Mouse (Mus musculus) liver, adult 2 months (tissue): ENCODE measurements around the gene Pgm5. TPM values are rescaled to one million over a fixed set of nuclear protein-coding genes. Genes with fewer than 3 reads are reported as not detected.

Experiments used
- DNase-seq: peaks from one replicate; pipeline ENCODE4 v3.0.0-alpha.2; 2011; ENCODE audit warnings: low read depth, low spot score; ENCODE audit errors: extremely low read depth
- H3K27ac ChIP-seq: fragments of 200-500 bp; replicated peaks from 2 replicates; pipeline ENCODE4 v1.5.1; 2012; ENCODE audit warnings: low read depth, mild to moderate bottlenecking, control low read depth, inconsistent platforms, low read length; ENCODE audit not compliant: insufficient read depth
- H3K27me3 ChIP-seq: fragments of 200-500 bp; 2 replicates; pipeline ENCODE4 v1.6.1; 2012; ENCODE audit warnings: mild to moderate bottlenecking, moderate library complexity, low read length, inconsistent platforms; ENCODE audit not compliant: control insufficient read depth, insufficient read depth
- H3K36me3 ChIP-seq: fragments of 200-500 bp; 2 replicates; pipeline ENCODE4 v1.6.1; 2012; ENCODE audit warnings: low read length, inconsistent platforms; ENCODE audit not compliant: control insufficient read depth, insufficient read depth
- H3K4me1 ChIP-seq: fragments of 200-500 bp; 2 replicates; pipeline ENCODE4 v1.6.1; 2011; ENCODE audit warnings: low read length; ENCODE audit not compliant: control insufficient read depth, insufficient read depth
- H3K4me3 ChIP-seq: fragments of 200-500 bp; 2 replicates; pipeline ENCODE4 v1.5.1; 2011; ENCODE audit warnings: low read depth, mild to moderate bottlenecking, control low read depth, low read length, moderate library complexity; ENCODE audit not compliant: insufficient read depth
- H3K79me2 ChIP-seq: fragments of 200-500 bp; 2 replicates; pipeline ENCODE4 v1.6.1; 2012; ENCODE audit warnings: inconsistent platforms, mild to moderate bottlenecking, low read length, moderate library complexity; ENCODE audit not compliant: control insufficient read depth, insufficient read depth
- H3K9ac ChIP-seq: fragments of 200-500 bp; 2 replicates; pipeline ENCODE4 v1.6.1; 2012; ENCODE audit warnings: low read depth, mild to moderate bottlenecking, control low read depth, inconsistent platforms, low read length
- CTCF ChIP-seq: fragments of 200-500 bp; IDR thresholded peaks from 2 replicates; pipeline ENCODE4 v1.5.1; 2011; ENCODE audit warnings: low read depth, low read length, control low read depth
- POLR2A ChIP-seq: fragments of 200-500 bp; IDR thresholded peaks from 2 replicates; pipeline ENCODE4 v1.6.1; 2011; ENCODE audit warnings: low read length, control low read depth; ENCODE audit not compliant: insufficient read depth; ENCODE audit errors: extremely low read depth
- WGBS: fragments of 180-500 bp; shearing (Covaris S2); methylation state at CpG from one replicate; pipeline ENCODE4 v1.1.7; 2018; 5-methylcytosine and 5-hydroxymethylcytosine counted together
- polyA plus RNA-seq: library from polyadenylated mRNA; depleted of rRNA; stranded (reverse); fragments of >200 nt; gene quantifications from 2 replicates; pipeline ENCODE4 v1.2.3, GENCODE M21; 2012
- total RNA-seq: library from RNA; depleted of rRNA; stranded (reverse); fragments of >200 nt; gene quantifications from 2 replicates; pipeline ENCODE4 v1.2.3, GENCODE M21; 2014

Pgm5 gene
- total and polyA plus RNA-seq, 2 experiments = 0.46 to 1.7 TPM

DNA sequence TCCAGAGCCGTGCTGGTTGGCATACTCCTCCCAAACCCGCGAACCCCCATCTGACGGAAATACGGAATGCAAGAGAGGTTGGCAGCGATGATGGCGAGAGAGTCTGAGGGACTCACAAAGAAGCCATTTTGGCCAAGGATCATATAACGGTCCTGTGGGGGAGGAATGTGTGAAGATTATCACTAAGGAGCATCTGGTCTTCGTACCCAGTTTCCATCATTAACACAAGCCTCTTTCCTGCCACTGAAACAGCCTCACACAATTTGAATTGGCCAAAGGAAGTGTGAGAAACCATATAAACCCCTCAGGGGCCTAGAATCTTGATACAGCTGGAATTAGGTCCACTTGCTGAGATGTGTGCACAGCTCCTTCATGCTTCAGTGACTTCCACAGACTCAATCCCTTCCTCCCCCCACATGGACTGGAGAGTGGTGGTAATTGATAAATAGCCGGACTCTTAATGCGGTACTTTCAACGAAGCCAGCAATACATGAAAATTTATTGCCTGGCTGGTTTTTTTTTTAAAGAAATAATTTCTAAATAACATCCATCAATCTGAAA is 45.9 kb downstream of the Pgm5 start:
- Histone ChIP-seq H3K4me3 (no peak overlapping the region), H3K4me1 (no peaks in the 10 kb centered on the region), H3K27ac (no peak overlapping the region), H3K27me3 (no peaks in the 10 kb centered on the region), H3K79me2 (no peaks in the 10 kb centered on the region), H3K36me3 (no peaks in the 10 kb centered on the region), H3K9ac (no peak overlapping the region)
- WGBS = 87% methylated on average over 12 of the region's 12 CpGs
- DNase-seq = no peak
- TF ChIP-seq CTCF (no peak), POLR2A (no peak)

DNA sequence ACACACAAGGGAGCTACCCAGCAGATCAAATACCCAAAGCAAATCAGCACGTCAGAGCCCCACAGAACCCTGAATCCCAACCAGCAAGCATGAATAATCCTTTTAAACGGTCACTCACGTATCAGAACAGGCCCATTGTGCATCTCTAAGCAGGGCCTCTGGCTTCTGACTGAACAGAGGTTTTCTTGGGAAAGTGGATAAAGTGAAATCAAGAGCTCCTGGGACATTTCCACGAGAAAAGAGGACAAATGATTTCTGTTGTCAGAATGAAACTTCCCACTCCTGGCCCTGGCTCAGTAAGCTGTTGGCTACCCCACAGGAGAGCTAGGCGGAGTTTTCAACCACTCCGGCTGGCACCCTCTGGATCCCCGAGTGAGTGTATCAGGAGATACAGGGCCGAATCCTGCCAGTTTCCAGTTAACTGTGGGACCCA is 48.8 kb downstream of the Pgm5 start:
- H3K27ac ChIP-seq = no peak overlapping the region
- TF ChIP-seq POLR2A (no peak), CTCF (no peak)

DNA sequence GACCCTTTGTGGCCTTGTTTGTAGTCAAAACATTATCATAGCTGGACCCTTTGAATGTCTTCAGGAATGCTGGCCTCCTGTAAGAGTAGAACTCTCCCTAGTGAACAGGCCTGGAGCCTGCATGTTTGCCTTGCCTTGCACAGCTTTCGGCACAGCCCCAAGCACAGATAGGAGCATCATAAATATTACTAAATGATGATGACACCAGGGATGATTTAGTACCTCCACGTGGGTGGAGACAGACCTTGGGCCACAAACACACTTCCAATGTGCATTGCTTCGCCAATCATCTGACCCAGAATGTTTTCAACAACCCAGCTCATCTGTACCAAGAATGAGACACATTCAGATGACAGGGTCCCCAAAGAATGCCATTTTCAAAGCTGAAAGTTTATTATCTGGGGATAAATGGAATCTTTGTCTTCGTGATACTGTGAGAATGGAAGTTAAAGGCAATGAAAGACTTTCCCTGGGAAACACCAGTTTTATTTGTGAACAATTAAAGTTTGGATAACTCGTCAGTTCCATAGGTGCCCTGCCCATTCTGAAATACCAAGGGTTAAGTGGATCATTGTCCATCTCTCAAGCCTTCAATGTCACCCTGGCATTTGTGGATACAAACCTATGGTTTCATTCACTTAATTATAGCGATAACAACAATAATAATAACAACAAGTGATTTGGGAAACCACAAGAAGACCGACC is 49.4 kb downstream of the Pgm5 start:
- Histone ChIP-seq H3K4me1 (no peaks in the 10 kb centered on the region), H3K4me3 (no peak overlapping the region), H3K36me3 (no peaks in the 10 kb centered on the region), H3K27me3 (no peaks in the 10 kb centered on the region), H3K9ac (no peak overlapping the region), H3K79me2 (no peaks in the 10 kb centered on the region), H3K27ac (no peak overlapping the region)
- no peak for TF ChIP-seq POLR2A
- 84% methylated on average over 7 of the region's 7 CpGs for WGBS
- DNase-seq = no peak

More for the DNA sequence above, 48.8 kb downstream of the Pgm5 start:
- Histone ChIP-seq H3K9ac (no peak overlapping the region), H3K79me2 (no peaks in the 10 kb centered on the region), H3K27me3 (no peaks in the 10 kb centered on the region), H3K4me3 (no peak overlapping the region), H3K36me3 (no peaks in the 10 kb centered on the region), H3K4me1 (no peaks in the 10 kb centered on the region)
- DNase-seq = no peak
- WGBS = 81% methylated on average over 8 of the region's 8 CpGs

DNA sequence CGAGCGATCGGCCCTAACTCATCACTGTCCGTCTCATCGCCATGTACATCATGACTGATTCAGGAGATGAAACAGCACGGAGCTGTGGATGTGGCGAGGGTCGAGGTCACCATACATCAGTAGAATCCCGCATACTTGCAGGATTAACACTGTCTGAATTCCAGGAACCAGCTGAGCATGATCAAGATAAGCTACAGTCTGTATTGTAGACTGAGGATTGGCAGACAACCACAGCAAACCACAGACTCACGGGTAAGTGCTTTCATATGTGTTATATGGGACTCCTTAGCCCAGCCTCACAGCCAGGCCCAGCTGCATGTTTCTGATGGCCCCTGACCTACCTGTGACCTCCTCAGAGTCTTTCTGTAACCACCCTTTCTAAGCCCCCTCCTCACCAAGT is 50.2 kb downstream of the Pgm5 start:
- no peak for DNase-seq
- Histone ChIP-seq H3K36me3 (no peaks in the 10 kb centered on the region), H3K4me3 (no peak overlapping the region), H3K79me2 (no peaks in the 10 kb centered on the region), H3K27me3 (no peaks in the 10 kb centered on the region), H3K9ac (no peak overlapping the region), H3K27ac (no peak overlapping the region), H3K4me1 (no peaks in the 10 kb centered on the region)
- TF ChIP-seq POLR2A = no peak
- no peak for TF ChIP-seq CTCF
- WGBS = 87% methylated on average over 10 of the region's 10 CpGs

DNA sequence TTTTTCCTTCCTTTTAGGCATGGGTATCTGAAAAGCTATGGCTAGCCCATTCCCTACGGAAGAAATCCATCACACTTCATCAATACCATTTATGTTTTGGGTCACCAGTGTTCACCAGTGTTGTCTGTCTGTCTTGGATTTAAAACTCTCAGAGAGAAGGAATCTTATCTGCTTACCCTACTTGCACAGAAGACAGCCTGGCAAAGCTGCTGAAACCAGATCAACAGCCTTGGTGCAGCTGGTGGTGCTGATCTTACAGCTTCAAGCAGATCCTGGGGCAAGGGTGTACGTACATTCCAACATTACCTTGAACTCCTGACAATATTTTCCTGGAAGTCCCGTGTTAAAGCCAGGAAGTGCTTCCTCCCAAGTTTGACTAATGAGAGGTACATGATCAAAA is 55.6 kb downstream of the Pgm5 start:
- no peaks in the 10 kb centered on the region for H3K27me3 ChIP-seq
- H3K4me3 ChIP-seq = no peak overlapping the region
- no peaks in the 10 kb centered on the region for H3K4me1 ChIP-seq
- no peak for DNase-seq
- WGBS = 68% methylated on average over 3 of the region's 3 CpGs
- H3K36me3 ChIP-seq = no peaks in the 10 kb centered on the region
- TF ChIP-seq CTCF (no peak), POLR2A (no peak)
- H3K9ac ChIP-seq = no peak overlapping the region
- no peaks in the 10 kb centered on the region for H3K79me2 ChIP-seq
- H3K27ac ChIP-seq = no peak overlapping the region

DNA sequence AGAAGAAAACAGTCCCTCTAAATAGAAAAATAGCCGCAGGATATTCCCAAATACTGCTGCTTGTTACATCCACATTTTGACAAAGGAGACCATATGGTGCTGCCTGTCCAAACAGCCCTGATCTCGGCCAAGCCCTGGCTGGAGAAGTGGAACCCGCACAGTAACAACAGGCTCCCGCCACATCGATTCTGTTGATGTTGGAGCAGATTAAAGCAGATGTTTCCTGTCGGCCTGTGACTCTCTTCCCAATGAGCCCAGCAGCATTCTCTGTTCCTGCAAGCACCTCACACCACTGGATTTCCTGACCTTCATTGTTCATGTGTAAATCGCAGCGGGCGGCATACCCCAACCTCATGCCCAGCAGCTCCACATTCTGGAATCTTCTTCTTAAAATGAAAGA is 64.0 kb downstream of the Pgm5 start:
- no peak for TF ChIP-seq CTCF
- TF ChIP-seq POLR2A = no peak
- 72% methylated on average over 9 of the region's 9 CpGs for WGBS

More for the DNA sequence above, 64.0 kb downstream of the Pgm5 start:
- Histone ChIP-seq H3K79me2 (no peaks in the 10 kb centered on the region), H3K27ac (no peak overlapping the region), H3K4me1 (no peaks in the 10 kb centered on the region; the same call in 1 of the 2 replicates), H3K27me3 (no peaks in the 10 kb centered on the region), H3K9ac (no peak overlapping the region), H3K36me3 (no peaks in the 10 kb centered on the region), H3K4me3 (no peak overlapping the region)
- no peak for DNase-seq
